Mouse (Mus musculus): ENCODE measurements around the gene Aox1. TPM values are rescaled to one million over a fixed set of nuclear protein-coding genes. Genes with fewer than 3 reads are reported as not detected.
A peak's percentile ranks its signal among the peaks of the same experiment; 100 is the strongest.

The Aox1 gene
- polyA plus RNA-seq, 1 experiment from 2014 or later = 0.25 TPM

GRCm38 (mm10) chr1:58144384-58145069 is 114.8 kb downstream of the Aox1 start:
- no peaks in the 10 kb centered on the region for H3K9me3 ChIP-seq (replicated peaks)
- no peaks in the 10 kb centered on the region for H3K36me3 ChIP-seq (replicated peaks)
- peak overlapping the region; percentile 66 for H3K27ac ChIP-seq (replicated peaks)
- peak overlapping the region; percentile 25; the same call in 1 of the 2 replicates for H3K4me2 ChIP-seq
- no peak overlapping the region for H3K9ac ChIP-seq
- no peaks in the 10 kb centered on the region for H3K27me3 ChIP-seq
- peak; percentile 80 for ATAC-seq (ENCODE audit: insufficient read depth)
- no peak overlapping the region for H3K4me3 ChIP-seq (replicated peaks)
- H3K4me1 ChIP-seq (replicated peaks) = 0 out of 2 replicates have a peak, but pooled peaks cover 4% of the 10 kb centered on the region
- 52% methylated on average over 10 of the region's 10 CpGs for WGBS (ENCODE audit: insufficient replicate concordance)

GRCm38 (mm10) chr1:58146026-58146425 is 116.3 kb downstream of the Aox1 start:
- no peaks in the 10 kb centered on the region for H3K9me3 ChIP-seq (replicated peaks)

GRCm38 (mm10) chr1:58147776-58148175 is 118.0 kb downstream of the Aox1 start:
- H3K4me2 ChIP-seq = no peak overlapping the region
- no peak for ATAC-seq (ENCODE audit: insufficient read depth)
- H3K4me3 ChIP-seq (replicated peaks) = no peak overlapping the region
- no peak overlapping the region for H3K27ac ChIP-seq (replicated peaks)
- H3K4me1 ChIP-seq (replicated peaks) = 0 out of 2 replicates have a peak, but pooled peaks cover 4% of the 10 kb centered on the region
- H3K9ac ChIP-seq = no peak overlapping the region
- H3K36me3 ChIP-seq (replicated peaks) = no peaks in the 10 kb centered on the region
- H3K9me3 ChIP-seq (replicated peaks) = no peaks in the 10 kb centered on the region
- 59% methylated on average over 6 of the region's 6 CpGs for WGBS (ENCODE audit: insufficient replicate concordance)
- H3K27me3 ChIP-seq = no peaks in the 10 kb centered on the region

More at GRCm38 (mm10) chr1:58146026-58146425, 116.3 kb downstream of the Aox1 start:
- 67% methylated on average over 10 of the region's 10 CpGs for WGBS (ENCODE audit: insufficient replicate concordance)
- Histone ChIP-seq H3K4me1 (replicated peaks) (0 out of 2 replicates have a peak, but pooled peaks cover 4% of the 10 kb centered on the region), H3K4me2 (no peak overlapping the region), H3K4me3 (replicated peaks) (no peak overlapping the region), H3K27ac (replicated peaks) (no peak overlapping the region), H3K36me3 (replicated peaks) (no peaks in the 10 kb centered on the region), H3K27me3 (no peaks in the 10 kb centered on the region), H3K9ac (no peak overlapping the region)
- ATAC-seq (ENCODE audit: insufficient read depth) = no peak

- no peaks in the 10 kb centered on the region for H3K4me1 ChIP-seq (replicated peaks)
- H3K27ac ChIP-seq (replicated peaks) = no peak overlapping the region
- H3K4me3 ChIP-seq (replicated peaks) = no peak overlapping the region
- no peaks in the 10 kb centered on the region for H3K36me3 ChIP-seq (replicated peaks)
- WGBS (ENCODE audit: insufficient replicate concordance) = 56% methylated on average over 8 of the region's 8 CpGs
- no peak for ATAC-seq (ENCODE audit: insufficient read depth)
- no peaks in the 10 kb centered on the region for H3K27me3 ChIP-seq
- no peaks in the 10 kb centered on the region for H3K9me3 ChIP-seq (replicated peaks)
- H3K4me2 ChIP-seq = no peak overlapping the region
- no peak overlapping the region for H3K9ac ChIP-seq
Measured at GRCm38 (mm10) chr1:58152247-58152646, 122.5 kb downstream of the Aox1 start.

Other genes starting within 250 kb of the Aox1 start
- gene Sgo2a, start 34.0 kb upstream of the Aox1 start, polyA plus RNA-seq (2015; fragmentation: Nextera tagmentation; extraction: Ambion mirVana) = 8.6 and 8.9 TPM in 2 replicates
- gene Kctd18, start 11.0 kb upstream of the Aox1 start, polyA plus RNA-seq (2015; fragmentation: Nextera tagmentation; extraction: Ambion mirVana) = 2.7 and 2.9 TPM in 2 replicates
- gene Aox3, start 83.2 kb downstream of the Aox1 start, polyA plus RNA-seq (2015; fragmentation: Nextera tagmentation; extraction: Ambion mirVana) = 1.0 and 2.9 TPM in 2 replicates
- gene Aox4, start 180.5 kb downstream of the Aox1 start, polyA plus RNA-seq (2015; fragmentation: Nextera tagmentation; extraction: Ambion mirVana) = 0.09 and 0.24 TPM in 2 replicates
- gene Aox2, start 248.4 kb downstream of the Aox1 start, polyA plus RNA-seq (2015; fragmentation: Nextera tagmentation; extraction: Ambion mirVana) = not detected in 2 replicates